Mouse (Mus musculus): ENCODE data around the gene Pxylp1. TPM values are rescaled to one million over a fixed set of nuclear protein-coding genes. Genes with fewer than 3 reads are reported as not detected.

Gene Pxylp1
- 3.7 and 4.0 TPM in 2 replicates for polyA plus RNA-seq (2015; fragmentation: Nextera tagmentation; extraction: Ambion mirVana)

GRCm38 (mm10) chr9:96892546-96892945 is at the start of gene Pxylp1:
Gene Pxylp1 (minus strand): TSS chr9:96892669.

Other genes with a start within 250 kb of the Pxylp1 start
- gene Zbtb38, start 139.8 kb downstream of the Pxylp1 start, polyA plus RNA-seq (2015; fragmentation: Nextera tagmentation; extraction: Ambion mirVana) = 13.8 and 15.8 TPM in 2 replicates
- 13.6 TPM in 2 replicates for gene Spsb4, start 126.2 kb upstream of the Pxylp1 start, polyA plus RNA-seq (2015; fragmentation: Nextera tagmentation; extraction: Ambion mirVana)
- gene Slc25a36, start 218.5 kb upstream of the Pxylp1 start, polyA plus RNA-seq (2015; fragmentation: Nextera tagmentation; extraction: Ambion mirVana) = 29.5 and 32.4 TPM in 2 replicates

All from skeletal muscle tissue, postnatal 0 days (tissue).